ENCODE assay signal across 8 mouse cellular contexts in the genomic region with DNA sequence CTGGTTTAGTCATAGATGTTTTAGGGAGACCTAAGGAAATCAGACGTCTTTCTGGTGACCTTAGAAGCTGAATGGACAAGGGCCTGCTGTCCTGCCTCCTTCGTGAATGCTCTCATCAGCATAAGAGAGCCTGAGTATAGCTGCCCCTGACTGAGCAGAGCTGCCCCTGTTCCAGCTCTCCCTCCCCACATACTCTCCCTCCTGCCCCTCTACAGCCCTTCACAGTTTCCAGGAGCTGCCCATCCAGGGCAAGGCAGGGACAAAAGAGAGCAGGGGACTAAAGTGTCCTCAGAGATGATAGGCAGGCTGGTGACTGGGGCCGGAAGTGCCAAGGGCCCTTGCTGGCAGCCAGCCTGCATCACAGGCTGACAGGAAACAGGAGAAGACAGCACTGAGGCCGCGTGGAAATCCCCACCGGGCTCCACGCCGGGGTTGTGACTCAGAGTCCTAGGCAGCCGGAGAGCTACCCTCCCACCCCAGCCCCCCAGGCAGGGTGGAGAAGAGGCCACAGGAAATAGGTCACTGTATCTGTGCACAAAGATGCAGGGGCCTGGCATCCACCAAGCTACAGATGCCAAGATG. TPM values are rescaled to one million over a fixed set of nuclear protein-coding genes. Genes with fewer than 3 reads are reported as not detected.
DNase-seq lines count a peak whose midpoint lies in the region; ATAC-seq lines count a peak whose summit lies in the region.

No protein-coding gene starts in this region.

- peaks cover 62% of the 10 kb centered on the region for H3K4me1 ChIP-seq in kidney, embryonic 15.5 days

- peak overlapping the region; percentile 78 for H3K27ac ChIP-seq in kidney, embryonic 15.5 days

- no peaks in the 10 kb centered on the region for H3K27me3 ChIP-seq in kidney, embryonic 15.5 days

- H3K9ac ChIP-seq in kidney, embryonic 15.5 days, result no peak overlapping the region

- H3K36me3 ChIP-seq in kidney, embryonic 15.5 days, result peaks cover 18% of the 10 kb centered on the region

- no peak for ATAC-seq in kidney, embryonic 15.5 days (replicated peaks; ENCODE audit: low FRiP score)

- H3K4me3 ChIP-seq in kidney, embryonic 15.5 days (replicated peaks), result no peak overlapping the region

- 0 out of 2 replicates have a peak, but pooled peaks cover 4% of the 10 kb centered on the region for H3K9me3 ChIP-seq in kidney, embryonic 15.5 days (replicated peaks)

- DNase-seq in 3T3-L1 (ENCODE audit: low read depth, low spot score), result peak; percentile 93
- peak; percentile 75 for DNase-seq in MN1 (ENCODE audit: low spot score)
- peak; percentile 64 to 74 for DNase-seq in cerebellum, postnatal 14 days
- DNase-seq in heart, adult 8-10 months (ENCODE audit: low spot score), result peak; percentile 67
- peak; percentile 80 for DNase-seq in lung, postnatal 25 days (ENCODE audit: low spot score)
- DNase-seq in spleen, adult 12 weeks (ENCODE audit: low spot score), result peak; percentile 63
- DNase-seq in layer of hippocampus, postnatal 25 days (ENCODE audit: extremely low spot score in 1 of 2, low spot score in 1 of 2), result no peak

- 18% methylated on average over 9 of the region's 9 CpGs for WGBS in kidney, embryonic 15.5 days

- H3K4me2 ChIP-seq in kidney, embryonic 15.5 days, result 0 out of 2 replicates have a peak overlapping the region, but pooled peaks have one; percentile 4

RNA-seq across cellular contexts. Expression of gene Smad3, which starts 51.6 kb away (rescaled TPM):
- 10 to 100 TPM; 10.1 to 14.1 (median 12.5) TPM for total RNA-seq in heart, adult 8-10 months (2022)
- polyA plus RNA-seq in kidney, embryonic 15.5 days (2015; fragmentation: Nextera tagmentation; extraction: Ambion mirVana), result 25.0 and 26.5 TPM in 2 replicates
- total RNA-seq in layer of hippocampus, postnatal 25 days (2021), result 10 to 100 TPM; 38.0 to 44.6 TPM

Comparison
In these comparisons a context has a peak if more than half of its experiments do, and no peak if none do; other contexts are left out.
1. DNase-seq: peak in 3T3-L1 (single experiment), MN1 (single experiment), cerebellum, postnatal 14 days (2 of 2), heart, adult 8-10 months (single experiment), lung, postnatal 25 days (single experiment) and spleen, adult 12 weeks (single experiment); none in layer of hippocampus, postnatal 25 days (0 of 2).